Mouse (Mus musculus) ES-E14 (cell line): ENCODE data around the gene Mccc1. TPM values are rescaled to one million over a fixed set of nuclear protein-coding genes. Genes with fewer than 3 reads are reported as not detected.

ENCODE experiments used
- DNase-seq: peaks from one replicate; pipeline ENCODE4 v3.0.0-alpha.2; 2013; ENCODE audit warnings: low read depth, low spot score
- H3K27ac ChIP-seq: 2 replicates; pipeline ENCODE4 v1.5.1; 2012; ENCODE audit warnings: low read depth, mild to moderate bottlenecking, low read length, moderate library complexity, mixed read lengths; ENCODE audit not compliant: poor library complexity, insufficient read depth, severe bottlenecking
- H3K36me3 ChIP-seq: 2 replicates; pipeline ENCODE4 v1.6.1; 2012; ENCODE audit warnings: mild to moderate bottlenecking, low read length, moderate library complexity, mixed read lengths; ENCODE audit not compliant: control insufficient read depth, poor library complexity, insufficient read depth, severe bottlenecking
- H3K4me1 ChIP-seq, 2 experiments: fragments of 150-350 bp in 1 of 2; sonication (generic) in 1 of 2; 2 replicates each; pipeline ENCODE4 v1.6.1; 2012; ENCODE audit warnings: low read length in 2 of 2, mild to moderate bottlenecking in 1 of 2, mixed read lengths in 1 of 2; ENCODE audit not compliant: control insufficient read depth in 2 of 2, insufficient read depth in 2 of 2, poor library complexity in 1 of 2
- H3K4me3 ChIP-seq, 2 experiments: fragments of 150-350 bp in 1 of 2; sonication (generic) in 1 of 2; 2 replicates each; pipeline ENCODE4 v1.5.1; 2012; ENCODE audit warnings: low read length in 2 of 2, low read depth in 1 of 2, mild to moderate bottlenecking in 1 of 2, mixed read lengths in 1 of 2; ENCODE audit not compliant: insufficient read depth in 1 of 2, poor library complexity in 1 of 2, severe bottlenecking in 1 of 2
- H3K9ac ChIP-seq: 2 replicates; pipeline ENCODE4 v1.6.1; 2012; ENCODE audit warnings: low read depth, mild to moderate bottlenecking, low read length, mixed read lengths; ENCODE audit not compliant: poor library complexity, insufficient read depth, severe bottlenecking
- H3K9me3 ChIP-seq: fragments of 150-350 bp; sonication (generic); 2 replicates; pipeline ENCODE4 v1.6.1; 2012; ENCODE audit warnings: low read depth, mild to moderate bottlenecking, low read length; ENCODE audit not compliant: control insufficient read depth, insufficient read depth
- CHD2 ChIP-seq: IDR thresholded peaks from 2 replicates; pipeline ENCODE4 v1.6.1; 2014; ENCODE audit warnings: mild to moderate bottlenecking, low read depth, low read length, inconsistent platforms
- HCFC1 ChIP-seq: IDR thresholded peaks from 2 replicates; pipeline ENCODE4 v1.6.1; 2012; ENCODE audit warnings: low read length, inconsistent platforms, borderline replicate concordance; ENCODE audit not compliant: insufficient read depth
- MAFK ChIP-seq: IDR thresholded peaks from 2 replicates; pipeline ENCODE4 v1.6.1; 2014; ENCODE audit warnings: mild to moderate bottlenecking, low read depth, low read length, inconsistent platforms; ENCODE audit not compliant: insufficient read depth
- ZC3H11A ChIP-seq: IDR thresholded peaks from 2 replicates; pipeline ENCODE4 v1.6.1; 2012; ENCODE audit warnings: low read depth, mild to moderate bottlenecking, inconsistent platforms, low read length, borderline replicate concordance
- ZNF384 ChIP-seq: IDR thresholded peaks from 2 replicates; pipeline ENCODE4 v1.6.1; 2012; ENCODE audit warnings: low read depth, low read length, inconsistent platforms
- in situ Hi-C, 2 experiments: fragments of 600-800 bp; cut with MboI; formaldehyde crosslinking; loops; one replicate each; pipeline ENCODE4 v1.15.1; 2025; ENCODE audit warnings: low sequenced_read_pairs in 2 of 2, inconsistent platforms in 1 of 2; ENCODE audit not compliant: unreplicated experiment in 2 of 2
- total RNA-seq: library from RNA; depleted of rRNA; stranded (reverse); fragments of 300-350 nt; gene quantifications from 2 replicates; pipeline ENCODE4 v1.2.3, GENCODE M21; 2012

Gene Mccc1
- total RNA-seq, 1 experiment: 16.6 TPM

DNA sequence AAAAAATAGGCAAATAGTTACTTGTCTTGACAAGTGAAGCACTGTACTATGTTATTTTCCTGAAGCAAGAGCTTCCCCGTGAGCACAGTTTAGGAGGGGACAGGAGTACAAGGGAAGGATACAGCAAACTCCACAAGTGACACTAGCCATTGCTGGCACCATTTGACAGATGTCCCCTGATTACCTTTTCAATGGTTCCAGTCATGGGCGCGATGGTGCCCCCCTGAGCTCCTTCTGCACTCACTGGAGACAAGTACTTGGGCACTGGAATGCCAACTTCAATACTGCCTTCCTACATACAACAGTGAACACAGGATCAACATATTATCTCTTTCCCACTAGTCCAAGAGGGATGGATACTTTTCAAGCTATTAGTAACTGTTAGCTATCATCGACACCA, 37.1 kb downstream of the Mccc1 start:
- H3K9ac ChIP-seq: no peak overlapping the region
- no peak overlapping the region for H3K4me3 ChIP-seq
- no peaks in the 10 kb centered on the region for H3K4me1 ChIP-seq
- DNase-seq: no peak
- no peak overlapping the region; the same call in 1 of the 2 replicates for H3K27ac ChIP-seq
- TF ChIP-seq HCFC1 (no peak), ZC3H11A (no peak), ZNF384 (no peak)
- peaks cover 9% of the 10 kb centered on the region; the same call in 1 of the 2 replicates for H3K36me3 ChIP-seq
- H3K9me3 ChIP-seq: no peaks in the 10 kb centered on the region
- in situ Hi-C loops: no loop called here

- no peaks in the 10 kb centered on the region for H3K4me1 ChIP-seq
- H3K9ac ChIP-seq: no peak overlapping the region
- in situ Hi-C loops: no loop called here
- H3K4me3 ChIP-seq: no peak overlapping the region
- no peaks in the 10 kb centered on the region for H3K9me3 ChIP-seq
- H3K36me3 ChIP-seq: peaks cover 9% of the 10 kb centered on the region; the same call in 1 of the 2 replicates
- no peak overlapping the region for H3K27ac ChIP-seq
- TF ChIP-seq CHD2: no peak
- TF ChIP-seq ZC3H11A: no peak
- TF ChIP-seq MAFK: no peak
- TF ChIP-seq ZNF384: no peak
- TF ChIP-seq HCFC1: no peak
- DNase-seq: no peak
Measured at GRCm38 (mm10) chr3:35962967-35963366, 37.5 kb downstream of the Mccc1 start.

- peaks cover 5% of the 10 kb centered on the region; the same call in 1 of the 2 replicates for H3K36me3 ChIP-seq
Measured at GRCm38 (mm10) chr3:35957230-35957629, 43.2 kb downstream of the Mccc1 start.

DNA sequence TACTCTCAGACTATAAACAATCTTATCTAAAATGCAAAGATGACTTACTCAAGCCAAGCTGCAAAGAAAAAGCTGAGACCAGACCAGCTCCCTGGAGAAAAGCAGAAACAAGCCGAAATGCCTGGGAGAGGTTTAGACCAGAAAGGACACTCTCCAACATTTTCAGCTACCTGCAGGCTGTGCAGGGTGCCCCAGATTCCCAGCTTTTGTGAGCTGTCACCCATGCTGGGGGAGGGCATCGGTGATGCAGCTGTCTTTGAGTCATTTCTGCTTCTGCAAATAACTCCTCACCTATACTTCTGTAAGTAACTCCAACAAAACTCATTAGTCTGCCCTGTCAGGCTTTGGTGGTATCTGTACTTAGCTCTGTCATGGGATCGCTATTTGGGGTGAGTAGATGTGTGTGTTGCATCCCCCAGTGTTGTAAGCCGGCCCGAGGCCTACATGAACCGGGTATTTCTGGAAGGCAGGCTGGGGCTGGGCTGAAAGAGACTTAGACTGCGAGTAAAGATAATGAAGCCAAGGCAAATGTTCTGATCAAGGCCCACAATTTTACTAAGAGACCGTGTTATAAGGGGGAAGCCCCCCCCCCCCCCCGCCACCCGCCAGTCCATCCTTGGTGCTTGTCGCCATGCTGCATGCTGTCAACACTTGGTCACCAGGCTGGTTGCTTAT, 45.4 kb downstream of the Mccc1 start:
- DNase-seq: no peak

More at GRCm38 (mm10) chr3:35957230-35957629, 43.2 kb downstream of the Mccc1 start:
- in situ Hi-C loops: no loop called here
- Histone ChIP-seq H3K27ac (no peak overlapping the region), H3K9ac (no peak overlapping the region), H3K9me3 (no peaks in the 10 kb centered on the region), H3K4me1 (no peaks in the 10 kb centered on the region), H3K4me3 (no peak overlapping the region)
- no peak for DNase-seq
- TF ChIP-seq MAFK (peak; percentile 78), ZC3H11A (no peak), ZNF384 (no peak)

GRCm38 (mm10) chr3:35953816-35954215, 46.7 kb downstream of the Mccc1 start:
- no peak for TF ChIP-seq MAFK
- TF ChIP-seq ZC3H11A: no peak
- TF ChIP-seq CHD2: no peak
- no peak for TF ChIP-seq ZNF384
- TF ChIP-seq HCFC1: no peak

More for the DNA sequence above, 45.4 kb downstream of the Mccc1 start:
- no peak overlapping the region for H3K27ac ChIP-seq
- H3K4me3 ChIP-seq: no peak overlapping the region
- H3K9me3 ChIP-seq: no peaks in the 10 kb centered on the region
- no peaks in the 10 kb centered on the region for H3K4me1 ChIP-seq
- in situ Hi-C loops: no loop called here
- TF ChIP-seq ZNF384: no peak
- TF ChIP-seq CHD2: no peak
- TF ChIP-seq HCFC1: no peak
- no peak for TF ChIP-seq ZC3H11A
- TF ChIP-seq MAFK: no peak
- no peak overlapping the region for H3K9ac ChIP-seq
- peaks cover 5% of the 10 kb centered on the region; the same call in 1 of the 2 replicates for H3K36me3 ChIP-seq

More at GRCm38 (mm10) chr3:35953816-35954215, 46.7 kb downstream of the Mccc1 start:
- H3K4me1 ChIP-seq: no peaks in the 10 kb centered on the region
- no peak for DNase-seq
- in situ Hi-C loops: no loop called here
- no peak overlapping the region for H3K9ac ChIP-seq
- no peaks in the 10 kb centered on the region for H3K9me3 ChIP-seq
- no peak overlapping the region for H3K27ac ChIP-seq
- no peak overlapping the region for H3K4me3 ChIP-seq
- peaks cover 3% of the 10 kb centered on the region; the same call in 1 of the 2 replicates for H3K36me3 ChIP-seq
